Mouse (Mus musculus): ENCODE results near the gene Zfp747.
"Not testable (repeated sequence)": the region's sequence is repeated elsewhere in the genome, so short reads cannot be mapped to it uniquely, and the experiment has no call there.

Zfp747 gene

GRCm38 (mm10) chr7:127375271-127376245 lies at the start of gene Zfp747:
Zfp747 (minus strand) TSS chr7:127376050.
- DNase-seq (ENCODE audit: low read depth): peak; percentile 98

- DNase-seq (ENCODE audit: low read depth): no peak
These were observed 49.4 kb upstream of the Zfp747 start for GRCm38 (mm10) chr7:127425291-127425690.

- DNase-seq (ENCODE audit: low read depth): no peak
These were observed 46.4 kb upstream of the Zfp747 start for GRCm38 (mm10) chr7:127422247-127422646.

GRCm38 (mm10) chr7:127421388-127422191 lies 45.7 kb upstream of the Zfp747 start, which contains the start of gene Zfp688:
Zfp688 (minus strand) TSS chr7:127422068.
- DNase-seq (ENCODE audit: low read depth): peak; percentile 92

GRCm38 (mm10) chr7:127411418-127411817 lies 35.6 kb upstream of the Zfp747 start:
- DNase-seq (ENCODE audit: low read depth): no peak

- DNase-seq (ENCODE audit: low read depth): peak; percentile 92
These were observed 30.4 kb upstream of the Zfp747 start, which contains the start of gene Zfp764 for GRCm38 (mm10) chr7:127406002-127406987. Zfp764 (minus strand) TSS chr7:127406822.

GRCm38 (mm10) chr7:127404101-127404500 lies 28.3 kb upstream of the Zfp747 start:
- not testable (repeated sequence) for DNase-seq (ENCODE audit: low read depth)

GRCm38 (mm10) chr7:127402980-127403379 lies 27.1 kb upstream of the Zfp747 start:
- DNase-seq (ENCODE audit: low read depth): peak; percentile 46

- no peak for DNase-seq (ENCODE audit: low read depth)
These were observed 24.5 kb upstream of the Zfp747 start for GRCm38 (mm10) chr7:127400355-127400754.

GRCm38 (mm10) chr7:127393944-127394333 lies 18.1 kb upstream of the Zfp747 start:
- no peak for DNase-seq (ENCODE audit: low read depth)

GRCm38 (mm10) chr7:127393157-127393943 lies 17.5 kb upstream of the Zfp747 start, which contains the start of gene E430018J23Rik:
E430018J23Rik (minus strand) TSS chr7:127393629.
- peak; percentile 100 for DNase-seq (ENCODE audit: low read depth)

- DNase-seq (ENCODE audit: low read depth): no peak
These were observed 16.5 kb upstream of the Zfp747 start for GRCm38 (mm10) chr7:127392251-127392824.

- DNase-seq (ENCODE audit: low read depth): no peak
These were observed 15.7 kb upstream of the Zfp747 start for GRCm38 (mm10) chr7:127391538-127391937.

- no peak for DNase-seq (ENCODE audit: low read depth)
These were observed 14.5 kb upstream of the Zfp747 start for GRCm38 (mm10) chr7:127390306-127390705.

GRCm38 (mm10) chr7:127388201-127388600 lies 12.4 kb upstream of the Zfp747 start:
- DNase-seq (ENCODE audit: low read depth): not testable (repeated sequence)

- peak; percentile 96 for DNase-seq (ENCODE audit: low read depth)
These were observed 11.0 kb upstream of the Zfp747 start, which contains the start of gene 9130019O22Rik for GRCm38 (mm10) chr7:127386641-127387392. 9130019O22Rik (minus strand) TSS chr7:127387166.

- DNase-seq (ENCODE audit: low read depth): not testable (repeated sequence)
These were observed 9.7 kb upstream of the Zfp747 start for GRCm38 (mm10) chr7:127385560-127385959.

GRCm38 (mm10) chr7:127378310-127378921 lies 2.6 kb upstream of the Zfp747 start:
- no peak for DNase-seq (ENCODE audit: low read depth)

- peak; percentile 44 for DNase-seq (ENCODE audit: low read depth)
These were observed 4.0 kb downstream of the Zfp747 start for GRCm38 (mm10) chr7:127371870-127372269.

All from 416B (cell line).